Mouse (Mus musculus) liver, adult 2 months (tissue): ENCODE results near the gene Ccdc169.

Source experiments
- CTCF ChIP-seq: fragments of 200-500 bp; IDR thresholded peaks from 2 replicates; pipeline ENCODE4 v1.5.1; 2011; ENCODE audit warnings: low read depth, low read length, control low read depth
- POLR2A ChIP-seq: fragments of 200-500 bp; IDR thresholded peaks from 2 replicates; pipeline ENCODE4 v1.6.1; 2011; ENCODE audit warnings: low read length, control low read depth; ENCODE audit not compliant: insufficient read depth; ENCODE audit errors: extremely low read depth

DNA sequence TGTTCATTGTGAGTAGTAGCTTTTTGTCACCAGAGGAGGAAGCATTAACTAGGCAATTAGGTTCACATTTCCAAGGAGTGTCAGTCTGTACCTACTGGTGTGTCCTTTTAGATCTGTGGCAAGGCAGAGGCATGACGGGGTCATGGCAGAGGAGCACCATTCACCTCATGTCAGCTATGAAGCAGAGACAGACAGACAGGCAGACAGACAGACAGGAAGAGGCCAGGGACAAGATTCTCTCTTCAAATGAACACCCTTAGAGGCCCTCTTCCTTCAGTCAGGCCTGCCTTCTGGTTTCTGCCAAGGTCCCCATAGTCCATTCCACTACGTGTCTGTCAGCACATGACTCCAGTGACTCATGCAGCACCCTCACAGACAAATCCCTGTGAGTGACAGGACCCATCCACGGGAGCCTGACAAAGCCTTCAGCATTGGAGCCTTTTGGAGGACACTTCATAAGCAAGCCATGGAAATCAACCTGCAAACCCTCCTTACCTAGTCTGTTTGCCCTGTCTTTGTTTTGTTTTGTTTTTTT is 14.7 kb upstream of the Ccdc169 start:
- no peak for TF ChIP-seq CTCF
- TF ChIP-seq POLR2A = no peak
